Mouse (Mus musculus): ENCODE measurements around the gene Brd4.
A peak's percentile ranks its signal among the peaks of the same experiment; 100 is the strongest.
"Not testable (repeated sequence)": the region's sequence is repeated elsewhere in the genome, so short reads cannot be mapped to it uniquely, and the experiment has no call there.

Gene Brd4

DNA sequence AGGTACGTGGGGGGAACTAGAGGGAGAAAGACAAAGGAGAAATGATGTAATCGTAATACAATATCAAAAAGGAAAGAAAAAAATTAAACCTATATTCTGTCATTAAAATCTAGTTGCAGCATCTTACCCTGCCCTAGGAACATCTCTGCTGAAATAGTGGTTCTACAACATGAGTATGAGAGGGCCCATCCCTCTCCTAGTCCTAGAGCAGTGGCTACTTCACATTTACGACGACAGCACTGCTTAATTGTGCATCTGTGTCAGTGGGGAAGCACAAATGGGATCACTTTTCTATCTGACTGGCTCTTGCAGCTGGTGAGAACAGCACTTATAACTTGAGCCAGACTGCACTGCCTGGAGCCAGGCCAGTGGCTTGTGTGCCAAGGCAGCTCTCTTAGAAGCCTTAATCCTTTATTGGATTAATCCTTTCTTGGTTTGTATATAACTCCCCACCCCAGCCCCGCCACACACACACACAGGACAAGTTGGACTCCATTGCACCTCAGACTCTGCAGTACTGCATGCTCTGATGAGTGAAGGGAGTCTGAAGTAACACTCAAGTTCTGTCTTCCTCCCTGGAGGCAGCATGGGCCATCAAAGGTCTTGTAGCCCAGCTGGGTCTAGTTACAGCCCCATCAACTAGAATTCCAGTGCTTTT lies 48.9 kb downstream of the Brd4 start:
- DNase-seq (ENCODE audit: low read depth in 2 of 2, low spot score in 2 of 2): no peak

DNA sequence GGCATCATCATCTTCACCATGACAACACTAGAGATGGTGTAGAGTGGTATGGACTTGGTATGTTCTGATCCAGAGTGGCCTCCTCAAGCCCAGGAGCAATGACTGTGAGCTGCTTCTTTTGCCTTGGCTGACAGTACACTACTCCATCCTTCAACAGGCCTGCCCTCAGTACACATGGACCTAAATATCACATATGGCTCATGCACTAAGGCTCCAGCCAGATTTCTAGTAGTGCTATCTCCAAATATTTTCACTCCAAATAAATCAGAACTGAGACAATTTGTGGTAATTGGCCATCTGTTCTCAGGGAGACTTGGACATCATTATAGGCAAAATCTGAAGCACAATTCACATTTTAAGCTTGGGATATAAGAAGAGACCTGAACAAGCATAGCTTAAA lies 51.3 kb downstream of the Brd4 start:
- no peak for DNase-seq (ENCODE audit: low read depth in 2 of 2, low spot score in 2 of 2)

DNA sequence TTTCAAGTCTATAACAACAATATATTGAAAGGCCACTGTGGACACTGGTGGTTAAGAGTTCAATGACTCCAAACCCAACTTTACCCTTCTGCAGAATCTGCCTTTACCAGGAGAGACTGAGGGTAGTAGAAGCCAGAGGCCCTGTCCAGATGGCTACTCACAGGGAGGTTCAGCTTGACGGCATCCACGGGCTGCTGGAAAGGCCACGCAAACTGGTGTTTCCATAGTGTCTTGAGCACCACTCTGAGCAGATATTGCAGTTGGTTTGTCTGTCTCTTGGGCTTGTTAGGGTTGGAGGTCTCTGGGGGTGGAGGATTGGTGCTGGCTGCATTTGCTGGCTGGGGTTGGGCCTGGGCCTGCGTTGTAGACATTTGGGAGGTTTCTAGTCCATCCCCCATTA lies 55.3 kb downstream of the Brd4 start:
- DNase-seq (ENCODE audit: low read depth in 2 of 2, low spot score in 2 of 2): no peak

DNA sequence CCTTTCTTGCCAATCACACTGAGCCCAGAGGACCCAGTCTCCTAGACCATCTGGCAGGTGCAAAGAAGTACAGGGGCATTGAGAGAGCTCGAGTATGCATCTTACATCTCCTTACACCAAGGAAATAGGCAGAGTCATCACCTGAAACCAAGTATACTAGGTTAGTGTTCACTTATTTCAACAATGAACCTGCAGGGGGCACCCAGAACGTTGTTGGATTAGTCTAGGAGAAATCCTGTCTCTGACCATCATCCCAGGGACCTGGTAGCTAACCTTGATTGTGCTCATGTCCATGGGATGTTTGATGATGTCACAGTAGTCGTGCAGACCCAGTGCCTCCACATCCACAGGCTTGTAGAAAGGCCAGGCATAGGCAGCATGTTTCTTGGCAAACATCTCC lies 63.6 kb downstream of the Brd4 start:
- DNase-seq (ENCODE audit: low read depth in 2 of 2, low spot score in 2 of 2): no peak

DNA sequence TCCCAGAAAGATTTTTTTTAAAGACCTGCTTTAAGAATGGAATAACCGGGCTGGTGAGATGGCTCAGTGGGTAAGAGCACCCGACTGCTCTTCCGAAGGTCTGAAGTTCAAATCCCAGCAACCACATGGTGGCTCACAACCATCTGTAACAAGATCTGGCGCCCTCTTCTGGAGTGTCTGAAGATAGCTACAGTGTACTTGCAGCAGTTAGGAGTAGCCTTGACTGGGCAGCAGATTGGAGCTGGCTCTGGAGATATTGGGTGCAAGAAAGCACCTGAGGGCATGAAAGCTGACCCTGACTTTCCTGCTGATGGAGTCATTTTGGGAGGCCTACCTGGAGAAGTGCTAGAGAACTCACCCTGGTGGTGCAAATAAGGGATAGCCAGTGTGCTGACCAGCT lies 68.9 kb downstream of the Brd4 start:
- not testable (repeated sequence) for DNase-seq (ENCODE audit: low read depth in 2 of 2, low spot score in 2 of 2)

DNA sequence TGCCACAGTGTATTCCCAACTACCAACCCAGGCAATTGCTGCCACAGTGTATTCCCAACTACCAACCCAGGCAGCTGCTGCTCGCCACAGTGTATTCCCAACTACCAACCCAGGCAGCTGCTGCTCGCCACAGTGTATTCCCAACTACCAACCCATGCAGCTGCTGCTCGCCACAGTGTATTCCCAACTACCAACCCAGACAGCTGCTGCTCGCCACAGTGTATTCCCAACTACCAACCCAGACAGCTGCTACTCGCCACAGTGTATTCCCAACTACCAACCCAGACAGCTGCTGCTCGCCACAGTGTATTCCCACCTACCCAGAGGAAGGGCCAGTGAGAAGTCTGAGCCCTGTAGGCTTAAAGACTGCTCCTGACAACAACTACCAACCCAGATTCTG lies 73.0 kb downstream of the Brd4 start:
- not testable (repeated sequence) for DNase-seq (ENCODE audit: low read depth in 2 of 2, low spot score in 2 of 2)

DNA sequence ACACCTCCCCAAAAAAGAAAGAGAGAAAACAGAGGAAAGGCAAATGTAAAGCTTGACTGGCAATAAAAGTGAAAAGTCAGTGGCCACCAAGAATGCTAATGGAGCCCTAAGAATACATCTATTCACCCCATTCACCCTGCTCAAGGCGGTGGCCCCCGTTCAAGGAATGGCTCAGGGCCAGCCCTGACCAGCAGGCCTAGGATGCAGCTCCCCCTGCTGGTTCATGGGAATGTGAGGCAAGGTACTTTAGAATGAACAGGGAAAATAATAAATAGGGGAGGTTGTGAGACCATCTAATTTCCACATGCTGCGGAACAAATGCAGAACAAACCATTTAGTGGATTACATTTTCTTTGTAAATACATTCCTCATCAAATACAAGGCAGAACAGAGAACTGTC lies 74.8 kb downstream of the Brd4 start:
- peak; percentile 32 to 36 for DNase-seq (ENCODE audit: low read depth in 2 of 2, low spot score in 2 of 2)

DNA sequence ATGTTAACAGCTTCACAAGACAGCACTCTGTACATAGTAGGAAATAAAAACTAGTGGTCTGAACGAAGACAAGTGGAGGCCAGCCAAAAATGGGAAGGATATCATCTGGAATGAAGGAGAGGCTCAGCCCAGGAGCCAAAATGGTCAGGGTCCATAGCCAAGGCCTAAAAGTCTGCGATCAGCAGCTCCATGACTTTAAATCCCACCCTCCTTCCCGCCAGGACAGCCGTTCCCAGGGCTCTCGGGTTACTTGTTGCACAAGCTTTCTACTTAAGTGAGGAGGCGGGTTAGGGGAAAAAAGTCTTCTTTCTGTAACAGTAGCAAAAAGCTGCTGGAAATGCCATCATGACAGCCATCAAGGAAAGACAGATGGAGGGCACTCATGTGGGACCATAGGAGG lies 75.4 kb downstream of the Brd4 start:
- no peak for DNase-seq (ENCODE audit: low read depth in 2 of 2, low spot score in 2 of 2)

DNA sequence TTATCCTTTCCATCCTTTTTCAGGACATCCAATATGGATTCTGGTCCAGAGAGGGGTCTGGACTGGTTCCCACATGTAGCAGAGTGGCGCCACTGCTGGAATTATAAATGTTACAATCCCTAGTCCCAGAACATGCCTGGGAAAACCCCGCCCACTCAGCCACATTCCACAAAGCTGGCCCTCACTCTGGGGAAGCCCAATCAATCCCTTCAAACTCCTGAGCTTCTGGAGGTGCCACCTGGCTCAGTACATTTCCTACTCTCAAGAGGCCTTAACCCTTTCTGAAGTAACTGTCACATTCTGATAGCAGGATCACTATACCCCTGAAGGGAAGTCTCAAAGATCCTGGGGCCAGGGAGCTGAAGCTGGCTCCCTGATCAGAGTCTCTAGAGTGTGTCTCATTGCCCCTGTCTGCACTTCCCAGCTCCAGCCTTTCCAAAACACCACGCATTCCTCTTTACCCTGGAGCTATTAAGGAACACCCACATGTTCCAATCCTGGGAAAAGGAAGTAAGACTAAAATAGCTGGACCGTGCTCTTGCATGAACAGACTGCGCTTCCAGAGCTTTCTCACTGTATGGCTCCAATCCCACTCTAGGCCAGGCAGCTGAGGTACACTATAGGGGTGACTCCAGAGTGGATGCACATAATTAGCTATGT lies 76.8 kb downstream of the Brd4 start:
- no peak for DNase-seq (ENCODE audit: low read depth in 2 of 2, low spot score in 2 of 2)

DNA sequence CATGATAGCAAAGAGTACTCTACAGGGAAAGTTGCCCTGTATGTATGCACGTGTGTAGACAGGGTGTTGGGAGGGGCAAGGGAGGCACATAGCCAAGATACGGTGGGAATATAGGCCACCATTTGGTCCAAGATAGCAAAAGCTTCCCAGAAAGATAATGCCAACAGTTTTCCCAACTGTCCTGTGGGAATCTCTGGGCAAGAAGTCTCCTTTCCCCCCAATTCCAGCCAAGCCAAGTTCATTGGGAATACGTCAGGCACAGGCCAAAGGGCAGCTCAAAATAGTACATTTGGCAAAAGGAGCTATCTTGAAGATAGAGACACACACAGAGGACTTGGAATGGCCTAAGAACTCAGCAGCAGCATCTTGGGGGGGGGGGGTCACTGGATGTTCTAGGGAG lies 79.2 kb downstream of the Brd4 start:
- no peak for DNase-seq (ENCODE audit: low read depth in 2 of 2, low spot score in 2 of 2)

DNA sequence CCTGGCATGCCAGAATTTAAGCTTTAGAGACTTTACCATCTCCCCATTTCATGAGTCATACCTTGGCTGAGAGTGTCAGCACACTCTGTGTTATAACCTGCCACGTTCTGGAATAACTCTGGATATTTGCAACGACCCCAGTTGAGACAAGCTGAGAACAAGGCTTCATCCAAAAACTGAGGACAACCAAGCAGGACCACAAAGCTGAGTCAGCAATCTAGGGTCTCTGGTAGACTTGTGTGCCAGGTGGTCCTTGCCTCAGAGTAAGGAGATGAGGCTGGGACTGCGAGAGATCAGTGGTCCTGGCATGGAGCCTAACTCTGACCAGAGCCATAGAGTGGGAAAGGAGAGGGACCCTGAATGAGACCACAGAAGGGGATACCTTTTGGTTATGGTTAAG lies 81.5 kb downstream of the Brd4 start:
- no peak for DNase-seq (ENCODE audit: low read depth in 2 of 2, low spot score in 2 of 2)

DNA sequence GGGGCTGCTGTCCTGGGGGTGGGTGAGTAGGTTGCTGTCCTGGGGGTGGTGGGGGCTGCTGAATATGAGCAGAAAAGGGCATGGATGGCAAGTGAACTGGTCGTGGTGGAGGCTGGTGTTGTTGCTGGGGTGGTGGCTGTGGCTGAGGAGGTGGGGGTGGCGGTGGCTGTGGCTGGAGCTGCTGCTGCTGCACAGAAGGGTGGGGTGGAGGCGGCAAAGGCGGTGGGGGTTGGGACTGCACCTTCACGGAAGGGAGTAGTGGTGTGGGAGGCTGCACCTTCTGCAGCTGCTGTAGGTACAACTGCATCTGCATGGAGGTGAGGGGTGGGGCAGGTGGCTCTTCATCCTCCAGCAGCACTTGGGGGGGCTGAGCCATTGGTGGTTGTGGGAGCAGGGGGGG lies 83.4 kb downstream of the Brd4 start:
- DNase-seq (ENCODE audit: low read depth in 2 of 2, low spot score in 2 of 2): peak; percentile 30 to 55

DNA sequence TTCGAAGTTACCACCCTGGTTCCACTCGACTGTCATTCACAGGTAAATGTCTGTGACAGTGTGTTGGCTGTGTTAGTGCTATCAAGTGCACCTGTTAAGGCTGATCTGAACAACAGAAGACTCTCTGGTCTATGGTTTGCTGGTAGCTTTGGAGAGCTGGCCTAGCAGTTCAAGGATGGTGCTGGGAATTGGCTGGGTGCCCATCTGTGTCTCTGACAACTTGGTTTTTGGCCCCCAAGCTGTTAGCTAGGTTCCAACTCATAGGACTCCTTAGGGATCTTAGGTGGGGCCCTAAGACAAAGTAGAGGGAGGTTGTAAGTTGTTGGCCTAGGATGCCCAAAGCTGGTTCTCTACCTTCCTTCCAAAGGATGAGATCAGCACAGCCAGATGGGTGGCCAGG lies 84.7 kb downstream of the Brd4 start:
- DNase-seq (ENCODE audit: low read depth in 2 of 2, low spot score in 2 of 2): no peak

DNA sequence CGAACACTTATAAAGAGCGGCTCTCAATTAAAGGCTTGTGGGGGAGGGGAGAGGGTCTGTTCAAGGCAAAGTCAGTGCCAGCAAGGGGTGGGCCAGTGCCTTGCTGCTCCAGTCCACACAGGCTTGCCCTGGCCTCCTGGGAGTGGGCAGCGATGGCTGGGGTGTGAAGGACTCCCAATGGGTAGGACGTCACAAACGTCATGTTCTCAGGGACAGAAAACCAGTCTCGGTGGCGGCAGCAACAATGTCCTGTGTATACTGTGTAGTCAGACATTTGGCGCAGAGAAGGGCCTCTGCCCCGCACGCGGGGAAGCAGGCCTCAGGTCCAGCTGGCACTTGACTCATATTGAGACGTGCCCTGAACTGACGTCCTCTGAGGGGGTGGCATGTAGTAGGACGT lies 87.4 kb downstream of the Brd4 start:
- DNase-seq (ENCODE audit: low read depth in 2 of 2, low spot score in 2 of 2): no peak

DNA sequence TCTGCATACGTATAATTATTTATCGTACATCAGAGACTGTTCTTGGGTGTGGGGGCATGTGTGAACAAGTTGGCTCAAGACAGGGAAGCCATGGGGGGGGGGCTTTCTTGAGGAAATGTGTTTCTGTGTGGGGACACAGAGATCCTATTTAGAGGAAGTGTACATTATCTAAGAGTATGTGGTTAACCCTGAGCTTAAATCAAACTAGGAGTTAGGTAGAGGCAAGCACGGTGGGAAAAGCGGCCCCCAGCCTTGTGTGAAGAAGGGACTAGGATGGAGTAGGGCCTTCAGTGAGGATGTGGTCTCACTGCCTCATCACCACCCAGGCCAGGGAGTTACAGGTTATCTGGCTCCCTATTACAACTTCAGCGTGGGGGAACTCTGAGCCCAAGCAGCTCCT lies 88.8 kb downstream of the Brd4 start:
- no peak for DNase-seq (ENCODE audit: low read depth in 2 of 2, low spot score in 2 of 2)

DNA sequence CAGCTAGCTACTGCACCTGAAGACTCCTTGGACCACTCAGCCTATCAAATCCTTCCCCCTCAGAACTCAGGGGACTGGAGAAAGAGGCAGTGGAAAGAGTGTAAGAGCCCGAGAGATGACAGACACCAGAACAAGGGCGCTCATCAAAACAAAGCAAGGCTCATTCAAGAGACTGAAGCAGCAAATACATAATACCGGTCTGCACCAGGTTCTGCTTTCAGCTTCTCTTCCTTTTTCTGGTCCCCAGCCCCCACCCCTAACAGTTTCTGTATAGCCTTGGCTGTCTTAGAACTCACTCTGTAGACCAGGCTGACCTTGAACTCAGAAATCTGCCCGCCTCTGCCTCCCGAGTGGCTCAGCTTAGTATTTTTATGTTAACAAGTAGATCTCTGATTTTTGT lies 91.5 kb downstream of the Brd4 start:
- DNase-seq (ENCODE audit: low read depth in 2 of 2, low spot score in 2 of 2): no peak

DNA sequence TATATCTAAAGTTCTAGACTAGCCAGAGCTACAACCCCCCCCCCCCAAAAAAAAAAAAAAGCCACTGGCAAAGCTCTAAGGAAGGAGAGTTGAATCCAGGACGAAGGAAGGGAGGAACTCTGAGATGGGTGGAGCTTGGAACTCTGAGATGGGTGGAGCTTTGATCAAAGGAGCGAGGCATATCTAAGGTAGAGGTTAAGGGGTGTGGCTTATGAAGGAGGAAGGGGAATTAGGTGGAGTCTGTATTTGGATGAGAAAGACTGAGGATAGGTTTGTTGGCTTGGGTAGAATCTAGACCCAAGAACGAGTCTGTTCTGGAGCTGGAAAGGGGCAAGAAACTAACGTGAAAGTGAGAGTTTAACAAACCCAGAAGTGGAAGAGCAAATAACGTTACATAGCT lies 94.7 kb downstream of the Brd4 start:
- no peak for DNase-seq (ENCODE audit: low read depth in 2 of 2, low spot score in 2 of 2)

DNA sequence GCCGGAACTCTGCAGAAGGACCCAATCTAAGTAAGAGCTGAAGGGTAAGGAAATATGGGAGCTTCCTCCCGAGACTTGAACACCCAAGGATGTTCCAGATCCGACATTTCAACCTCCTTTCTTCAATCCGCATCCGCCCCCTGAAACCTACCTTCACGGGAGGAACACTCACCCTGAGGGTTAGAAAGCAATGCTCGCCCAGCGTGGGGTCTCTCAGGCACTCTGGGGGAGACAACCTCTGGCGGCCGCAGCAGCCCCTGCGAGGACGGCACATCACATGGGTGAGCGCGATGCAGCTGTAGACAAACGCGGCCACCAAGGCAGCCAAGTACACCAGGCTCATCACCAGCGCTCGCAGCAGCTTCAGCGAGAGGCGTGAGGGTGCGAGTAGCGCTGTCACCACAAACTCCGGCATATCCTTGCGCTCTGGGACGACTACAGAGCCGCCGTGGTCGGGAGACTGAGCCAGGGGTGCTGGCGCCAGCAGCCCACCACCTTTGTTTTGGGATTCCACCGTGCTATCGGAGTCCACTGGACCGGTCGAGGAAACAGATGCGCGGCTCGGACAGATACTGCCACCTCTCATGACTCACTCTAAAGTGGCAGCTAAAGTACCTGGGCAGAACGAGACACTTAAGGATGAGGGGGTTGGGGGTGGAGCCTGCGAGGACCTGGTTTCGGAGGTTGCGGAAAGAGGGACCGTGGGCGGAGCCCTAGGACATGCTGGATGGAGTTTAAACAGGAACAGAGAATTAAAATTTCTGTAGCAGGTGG lies 95.5 kb downstream of the Brd4 start, which contains the start of gene Ephx3:
TSS of gene Ephx3 (minus strand) at position 687 of the 774 bp plus-strand sequence.
- DNase-seq (ENCODE audit: low read depth in 2 of 2, low spot score in 2 of 2): no peak

DNA sequence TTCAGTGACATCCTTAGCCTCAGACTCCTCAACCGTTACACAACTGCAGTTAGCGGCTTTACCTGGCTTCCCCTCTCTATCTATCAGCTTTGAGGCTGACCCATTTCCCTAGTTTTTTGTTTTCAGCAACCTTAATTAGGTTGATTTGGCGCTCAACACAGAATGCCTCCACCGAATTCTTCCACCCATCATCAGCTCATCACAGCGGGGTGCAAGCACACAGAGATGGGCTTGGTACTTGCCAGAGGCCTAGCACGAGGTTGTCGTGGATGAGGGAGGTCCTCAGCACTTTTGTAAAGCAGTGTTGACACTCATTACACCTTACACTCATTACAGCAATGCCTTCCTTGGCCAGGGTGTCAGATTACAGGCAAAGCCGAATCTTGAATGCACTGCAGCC lies 101.5 kb downstream of the Brd4 start:
- DNase-seq (ENCODE audit: low read depth in 2 of 2, low spot score in 2 of 2): no peak

DNA sequence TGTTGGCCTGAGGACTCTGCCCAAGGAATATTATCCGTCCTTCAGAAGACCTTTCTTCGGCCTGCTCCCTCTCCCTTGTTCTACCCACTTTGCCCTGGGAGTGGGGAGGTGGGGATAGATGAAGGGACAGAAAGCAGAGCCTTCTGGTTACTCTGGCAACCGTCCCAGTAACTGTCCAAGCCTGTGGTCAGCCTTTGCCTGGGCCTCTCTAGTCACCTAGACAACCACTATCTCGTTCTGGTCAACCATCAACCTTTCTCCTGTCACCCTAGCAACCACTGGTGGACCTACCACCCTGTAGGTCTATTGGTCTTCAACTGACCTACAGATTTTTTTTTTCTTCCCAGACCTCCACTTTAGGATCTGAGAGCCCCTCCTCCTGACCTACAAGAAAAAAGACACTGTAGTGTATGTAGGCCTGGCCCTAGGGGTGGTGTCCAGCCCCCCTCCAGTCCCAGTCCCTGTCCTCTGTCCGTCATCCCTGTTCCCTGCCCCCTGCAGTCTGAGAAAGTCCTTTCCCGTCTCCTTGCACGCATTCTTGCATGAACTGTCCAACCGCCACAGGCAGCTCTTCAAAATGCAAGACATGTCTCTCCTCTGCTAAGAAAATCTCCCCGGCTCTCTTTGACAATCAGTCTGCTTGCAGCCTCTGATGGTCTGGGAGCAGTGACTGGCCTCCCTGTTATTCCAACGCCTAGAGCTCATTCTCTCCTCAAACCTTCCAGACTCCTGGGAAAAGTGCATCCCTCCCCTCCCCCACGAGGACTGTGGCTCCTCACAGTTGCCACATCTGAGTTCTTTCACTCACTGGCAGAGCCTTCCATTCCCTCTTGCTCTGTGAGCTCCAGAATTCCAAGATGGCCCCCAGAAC lies 104.7 kb downstream of the Brd4 start:
- DNase-seq (ENCODE audit: low read depth in 2 of 2, low spot score in 2 of 2): no peak

DNA sequence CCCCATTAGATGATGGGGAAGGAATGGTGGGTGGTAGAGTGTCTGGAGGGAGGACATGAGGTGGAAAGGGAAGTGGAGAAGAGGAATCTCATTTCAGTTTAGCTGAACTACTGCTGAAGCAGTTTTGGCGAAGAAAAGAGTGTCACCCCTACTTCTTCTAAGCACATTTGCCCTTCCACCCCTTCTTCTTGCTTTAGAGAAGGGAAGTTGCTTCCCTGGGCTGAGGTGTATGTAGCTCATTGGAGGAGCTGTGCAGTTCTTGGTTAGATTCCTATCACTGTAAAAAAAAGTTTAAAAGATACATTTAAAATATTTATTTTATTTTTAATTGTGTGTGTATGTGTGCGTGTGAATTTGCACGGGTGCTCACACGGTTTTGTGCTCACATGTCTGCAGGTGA lies 107.6 kb downstream of the Brd4 start:
- DNase-seq (ENCODE audit: low read depth in 2 of 2, low spot score in 2 of 2): no peak
